Mouse (Mus musculus): ENCODE measurements around the gene Arhgap33. TPM values are rescaled to one million over a fixed set of nuclear protein-coding genes. Genes with fewer than 3 reads are reported as not detected.

Gene Arhgap33
- polyA plus RNA-seq (2014; fragmentation: Nextera tagmentation; extraction: Ambion mirVana) = 11.5 and 14.7 TPM in 2 replicates

- peak within 1 kb of the TSS; percentile 71 for H3K4me3 ChIP-seq (ENCODE audit: low read depth, low read length)
- no peaks in the 10 kb centered on the region for H3K9me3 ChIP-seq (replicated peaks; ENCODE audit: control insufficient read depth, low read length)
- WGBS = under 1% methylated on average over 60 of the region's 84 CpGs
- H3K9ac ChIP-seq (replicated peaks; ENCODE audit: low read length) = peak within 1 kb of the TSS; percentile 77
- H3K27me3 ChIP-seq (ENCODE audit: control insufficient read depth, insufficient read depth, low read length) = no peaks in the 10 kb centered on the region
- H3K4me1 ChIP-seq (ENCODE audit: control insufficient read depth, insufficient read depth, low read length) = no peaks in the 10 kb centered on the region; the same call in 1 of the 2 replicates
- ATAC-seq (replicated peaks; ENCODE audit: insufficient number of reproducible peaks, low FRiP score, low TSS enrichment, low read depth) = peak; percentile 78
- DNase-seq (ENCODE audit: low spot score) = peak; percentile 99
- H3K27ac ChIP-seq (replicated peaks; ENCODE audit: low read depth, low read length) = no peak within 1 kb of the TSS; the same call in 1 of the 2 replicates
- peaks cover 4% of the 10 kb centered on the region for H3K36me3 ChIP-seq (replicated peaks; ENCODE audit: control insufficient read depth, insufficient read depth, low read depth, low read length)
- peak within 1 kb of the TSS; percentile 88 for H3K4me2 ChIP-seq (ENCODE audit: low read depth, low read length)
These were observed at the start of gene Arhgap33 for GRCm38 (mm10) chr7:30534633-30535577. Arhgap33 (minus strand) TSS chr7:30535060.

GRCm38 (mm10) chr7:30584339-30584738 is 49.5 kb upstream of the Arhgap33 start:
- Histone ChIP-seq H3K4me1 (ENCODE audit: control insufficient read depth, insufficient read depth, low read length) (no peaks in the 10 kb centered on the region; the same call in 1 of the 2 replicates), H3K36me3 (replicated peaks; ENCODE audit: control insufficient read depth, insufficient read depth, low read depth, low read length) (peaks cover 31% of the 10 kb centered on the region), H3K27me3 (ENCODE audit: control insufficient read depth, insufficient read depth, low read length) (no peaks in the 10 kb centered on the region), H3K9ac (replicated peaks; ENCODE audit: low read length) (no peak overlapping the region), H3K27ac (replicated peaks; ENCODE audit: low read depth, low read length) (no peak overlapping the region), H3K9me3 (replicated peaks; ENCODE audit: control insufficient read depth, low read length) (no peaks in the 10 kb centered on the region), H3K4me2 (ENCODE audit: low read depth, low read length) (no peak overlapping the region), H3K4me3 (ENCODE audit: low read depth, low read length) (no peak overlapping the region)
- ATAC-seq (replicated peaks; ENCODE audit: insufficient number of reproducible peaks, low FRiP score, low TSS enrichment, low read depth) = no peak
- DNase-seq (ENCODE audit: low spot score) = no peak
- 94% methylated on average over 10 of the region's 10 CpGs for WGBS

GRCm38 (mm10) chr7:30581547-30581946 is 46.7 kb upstream of the Arhgap33 start:
- no peaks in the 10 kb centered on the region for H3K4me1 ChIP-seq (ENCODE audit: control insufficient read depth, insufficient read depth, low read length)
- H3K4me2 ChIP-seq (ENCODE audit: low read depth, low read length) = no peak overlapping the region
- H3K36me3 ChIP-seq (replicated peaks; ENCODE audit: control insufficient read depth, insufficient read depth, low read depth, low read length) = peaks cover 41% of the 10 kb centered on the region
- 96% methylated on average over 16 of the region's 16 CpGs for WGBS
- no peak overlapping the region for H3K9ac ChIP-seq (replicated peaks; ENCODE audit: low read length)
- H3K9me3 ChIP-seq (replicated peaks; ENCODE audit: control insufficient read depth, low read length) = no peaks in the 10 kb centered on the region
- no peak overlapping the region for H3K27ac ChIP-seq (replicated peaks; ENCODE audit: low read depth, low read length)
- DNase-seq (ENCODE audit: low spot score) (no peak), ATAC-seq (replicated peaks; ENCODE audit: insufficient number of reproducible peaks, low FRiP score, low TSS enrichment, low read depth) (no peak)
- H3K27me3 ChIP-seq (ENCODE audit: control insufficient read depth, insufficient read depth, low read length) = no peaks in the 10 kb centered on the region
- H3K4me3 ChIP-seq (ENCODE audit: low read depth, low read length) = no peak overlapping the region

GRCm38 (mm10) chr7:30579950-30580349 is 45.1 kb upstream of the Arhgap33 start:
- H3K27ac ChIP-seq (replicated peaks; ENCODE audit: low read depth, low read length) = no peak overlapping the region
- H3K9ac ChIP-seq (replicated peaks; ENCODE audit: low read length) = no peak overlapping the region
- H3K27me3 ChIP-seq (ENCODE audit: control insufficient read depth, insufficient read depth, low read length) = no peaks in the 10 kb centered on the region
- no peaks in the 10 kb centered on the region for H3K4me1 ChIP-seq (ENCODE audit: control insufficient read depth, insufficient read depth, low read length)
- H3K4me3 ChIP-seq (ENCODE audit: low read depth, low read length) = no peak overlapping the region
- peaks cover 45% of the 10 kb centered on the region for H3K36me3 ChIP-seq (replicated peaks; ENCODE audit: control insufficient read depth, insufficient read depth, low read depth, low read length)
- WGBS = 93% methylated on average over 8 of the region's 8 CpGs
- ATAC-seq (replicated peaks; ENCODE audit: insufficient number of reproducible peaks, low FRiP score, low TSS enrichment, low read depth) (no peak), DNase-seq (ENCODE audit: low spot score) (no peak)
- no peak overlapping the region for H3K4me2 ChIP-seq (ENCODE audit: low read depth, low read length)
- no peaks in the 10 kb centered on the region for H3K9me3 ChIP-seq (replicated peaks; ENCODE audit: control insufficient read depth, low read length)

GRCm38 (mm10) chr7:30572969-30573368 is 38.1 kb upstream of the Arhgap33 start:
- no peak for DNase-seq (ENCODE audit: low spot score)
- Histone ChIP-seq H3K4me2 (ENCODE audit: low read depth, low read length) (no peak overlapping the region), H3K9me3 (replicated peaks; ENCODE audit: control insufficient read depth, low read length) (no peaks in the 10 kb centered on the region), H3K27ac (replicated peaks; ENCODE audit: low read depth, low read length) (no peak overlapping the region), H3K36me3 (replicated peaks; ENCODE audit: control insufficient read depth, insufficient read depth, low read depth, low read length) (peaks cover 36% of the 10 kb centered on the region), H3K4me3 (ENCODE audit: low read depth, low read length) (no peak overlapping the region), H3K27me3 (ENCODE audit: control insufficient read depth, insufficient read depth, low read length) (no peaks in the 10 kb centered on the region), H3K4me1 (ENCODE audit: control insufficient read depth, insufficient read depth, low read length) (no peaks in the 10 kb centered on the region), H3K9ac (replicated peaks; ENCODE audit: low read length) (no peak overlapping the region)
- WGBS = 72% methylated on average over 2 of the region's 2 CpGs
- no peak for ATAC-seq (replicated peaks; ENCODE audit: insufficient number of reproducible peaks, low FRiP score, low TSS enrichment, low read depth)

GRCm38 (mm10) chr7:30572389-30572788 is 37.5 kb upstream of the Arhgap33 start:
- H3K9me3 ChIP-seq (replicated peaks; ENCODE audit: control insufficient read depth, low read length) = no peaks in the 10 kb centered on the region
- peaks cover 36% of the 10 kb centered on the region for H3K36me3 ChIP-seq (replicated peaks; ENCODE audit: control insufficient read depth, insufficient read depth, low read depth, low read length)
- ATAC-seq (replicated peaks; ENCODE audit: insufficient number of reproducible peaks, low FRiP score, low TSS enrichment, low read depth) (no peak), DNase-seq (ENCODE audit: low spot score) (no peak)
- H3K27ac ChIP-seq (replicated peaks; ENCODE audit: low read depth, low read length) = no peak overlapping the region
- H3K4me2 ChIP-seq (ENCODE audit: low read depth, low read length) = no peak overlapping the region
- H3K4me3 ChIP-seq (ENCODE audit: low read depth, low read length) = no peak overlapping the region
- no peaks in the 10 kb centered on the region for H3K4me1 ChIP-seq (ENCODE audit: control insufficient read depth, insufficient read depth, low read length)
- WGBS = 95% methylated on average over 5 of the region's 5 CpGs
- no peaks in the 10 kb centered on the region for H3K27me3 ChIP-seq (ENCODE audit: control insufficient read depth, insufficient read depth, low read length)
- H3K9ac ChIP-seq (replicated peaks; ENCODE audit: low read length) = no peak overlapping the region

GRCm38 (mm10) chr7:30567555-30567954 is 32.7 kb upstream of the Arhgap33 start:
- H3K27me3 ChIP-seq (ENCODE audit: control insufficient read depth, insufficient read depth, low read length) = no peaks in the 10 kb centered on the region
- DNase-seq (ENCODE audit: low spot score) (no peak), ATAC-seq (replicated peaks; ENCODE audit: insufficient number of reproducible peaks, low FRiP score, low TSS enrichment, low read depth) (no peak)
- H3K27ac ChIP-seq (replicated peaks; ENCODE audit: low read depth, low read length) = no peak overlapping the region
- 94% methylated on average over 11 of the region's 11 CpGs for WGBS
- H3K36me3 ChIP-seq (replicated peaks; ENCODE audit: control insufficient read depth, insufficient read depth, low read depth, low read length) = peaks cover 13% of the 10 kb centered on the region
- no peak overlapping the region for H3K9ac ChIP-seq (replicated peaks; ENCODE audit: low read length)
- no peak overlapping the region for H3K4me2 ChIP-seq (ENCODE audit: low read depth, low read length)
- no peak overlapping the region for H3K4me3 ChIP-seq (ENCODE audit: low read depth, low read length)
- H3K4me1 ChIP-seq (ENCODE audit: control insufficient read depth, insufficient read depth, low read length) = no peaks in the 10 kb centered on the region
- H3K9me3 ChIP-seq (replicated peaks; ENCODE audit: control insufficient read depth, low read length) = no peaks in the 10 kb centered on the region

- no peak overlapping the region for H3K9ac ChIP-seq (replicated peaks; ENCODE audit: low read length)
- ATAC-seq (replicated peaks; ENCODE audit: insufficient number of reproducible peaks, low FRiP score, low TSS enrichment, low read depth) (no peak), DNase-seq (ENCODE audit: low spot score) (no peak)
- H3K27me3 ChIP-seq (ENCODE audit: control insufficient read depth, insufficient read depth, low read length) = no peaks in the 10 kb centered on the region
- no peak overlapping the region for H3K4me3 ChIP-seq (ENCODE audit: low read depth, low read length)
- H3K9me3 ChIP-seq (replicated peaks; ENCODE audit: control insufficient read depth, low read length) = no peaks in the 10 kb centered on the region
- no peak overlapping the region for H3K27ac ChIP-seq (replicated peaks; ENCODE audit: low read depth, low read length)
- no peak overlapping the region for H3K4me2 ChIP-seq (ENCODE audit: low read depth, low read length)
- peaks cover 8% of the 10 kb centered on the region for H3K36me3 ChIP-seq (replicated peaks; ENCODE audit: control insufficient read depth, insufficient read depth, low read depth, low read length)
- H3K4me1 ChIP-seq (ENCODE audit: control insufficient read depth, insufficient read depth, low read length) = no peaks in the 10 kb centered on the region
- WGBS = 84% methylated on average over 9 of the region's 9 CpGs
These were observed 31.2 kb upstream of the Arhgap33 start for GRCm38 (mm10) chr7:30566033-30566432.

Data from embryonic facial prominence, embryonic 11.5 days (tissue).